Mouse (Mus musculus) myocyte (in vitro differentiated cells): ENCODE measurements around the gene Efcab8.

Experiments
- CEBPB ChIP-seq: IDR thresholded peaks from 2 replicates; pipeline ENCODE4 v1.6.1; 2011; ENCODE audit warnings: mild to moderate bottlenecking, moderate library complexity; ENCODE audit not compliant: poor library complexity, insufficient read depth, severe bottlenecking
- E2F4 ChIP-seq: IDR thresholded peaks from one replicate; pipeline ENCODE4 v1.6.1; 2011; ENCODE audit warnings: mild to moderate bottlenecking, control low read depth, moderate library complexity; ENCODE audit not compliant: insufficient read depth
- MAX ChIP-seq: IDR thresholded peaks from one replicate; pipeline ENCODE4 v1.6.1; 2011; ENCODE audit warnings: low read depth, mild to moderate bottlenecking, control low read depth
- MYOD1 ChIP-seq, 3 experiments: IDR thresholded peaks; one replicate each; pipeline ENCODE4 v1.6.1; 2011; ENCODE audit warnings: control low read depth in 2 of 3, low read depth in 2 of 3, mild to moderate bottlenecking in 2 of 3, moderate library complexity in 1 of 3; ENCODE audit not compliant: insufficient read length in 2 of 3, control insufficient read depth in 1 of 3
- MYOG ChIP-seq, 3 experiments: IDR thresholded peaks; one replicate each; pipeline ENCODE4 v1.6.1; 2011; ENCODE audit warnings: control low read depth in 2 of 3, low read depth in 2 of 3, mild to moderate bottlenecking in 2 of 3; ENCODE audit not compliant: insufficient read length in 2 of 3, control insufficient read depth in 1 of 3, insufficient read depth in 1 of 3
- POLR2A ChIP-seq: IDR thresholded peaks from one replicate; pipeline ENCODE4 v1.6.1; 2011; ENCODE audit warnings: low read depth, mild to moderate bottlenecking, control low read depth, moderate library complexity; ENCODE audit not compliant: insufficient read length
- TCF12 ChIP-seq: IDR thresholded peaks from one replicate; pipeline ENCODE4 v1.6.1; 2011; ENCODE audit warnings: mild to moderate bottlenecking, control low read depth; ENCODE audit not compliant: poor library complexity, insufficient read depth, severe bottlenecking
- USF1 ChIP-seq: IDR thresholded peaks from one replicate; pipeline ENCODE4 v1.6.1; 2011; ENCODE audit warnings: low read depth, mild to moderate bottlenecking, control low read depth, moderate library complexity

GRCm38 (mm10) chr2:153762121-153762520 lies 17.6 kb upstream of the Efcab8 start:
- TF ChIP-seq POLR2A: no peak
- TF ChIP-seq CEBPB: no peak
- TF ChIP-seq TCF12: no peak
- no peak for TF ChIP-seq MAX
- no peak for TF ChIP-seq E2F4
- TF ChIP-seq MYOG (IDR thresholded peaks at IDR 0.05; ENCODE audit: control insufficient read depth in 1 of 3, insufficient read depth in 1 of 3, insufficient read length in 2 of 3, low read depth in 2 of 3): no peak
- no peak for TF ChIP-seq MYOD1 (IDR thresholded peaks at IDR 0.05; ENCODE audit: control insufficient read depth in 1 of 3, insufficient read length in 2 of 3, low read depth in 2 of 3)
- TF ChIP-seq USF1: no peak
